Mouse (Mus musculus) stomach, postnatal 0 days (tissue): Measurements from ENCODE around the gene Galnt2.

Source experiments
- CTCF ChIP-seq: IDR thresholded peaks from 2 replicates; pipeline ENCODE4 v1.5.1; 2016; ENCODE audit warnings: antibody characterized with exemption, low read depth, mild to moderate bottlenecking, moderate library complexity
- EP300 ChIP-seq: optimal IDR thresholded peaks from 2 replicates; pipeline ENCODE3; 2016; ENCODE audit warnings: antibody characterized with exemption

GRCm38 (mm10) chr8:124253939-124254338 is 22.7 kb downstream of the Galnt2 start:
- TF ChIP-seq EP300 (no peak), CTCF (no peak)
